9 mouse cellular contexts compared by ENCODE assay signal in genomic region chr12:113073420-113074328, GRCm38 (mm10). TPM values are rescaled to one million over a fixed set of nuclear protein-coding genes. Genes with fewer than 3 reads are reported as not detected.
DNase-seq lines count a peak whose midpoint lies in the region; ATAC-seq lines count a peak whose summit lies in the region.
"Had no signal": no experiment of that assay in that cellular context is flagged by ENCODE, and none has a peak within 500 bp of the region (broad histone marks: within the 10 kb centered on the region; RNA-seq: fewer than 3 reads in every experiment).

No protein-coding gene starts in this region.

- 15% methylated on average over 15 of the region's 15 CpGs for WGBS in large intestine, adult 2 months
- 13% methylated on average over 15 of the region's 15 CpGs for WGBS in midbrain, embryonic 16.5 days

- peak overlapping the region; percentile 91 for H3K4me2 ChIP-seq in midbrain, embryonic 16.5 days (ENCODE audit: low read length)

- H3K9me3 ChIP-seq in midbrain, embryonic 16.5 days (replicated peaks; ENCODE audit: control insufficient read depth, low read length, poor library complexity, severe bottlenecking), result no peaks in the 10 kb centered on the region

- peaks cover 18% of the 10 kb centered on the region for H3K4me1 ChIP-seq in midbrain, embryonic 16.5 days (ENCODE audit: control insufficient read depth, insufficient read depth, low read length)

- peaks cover 24% of the 10 kb centered on the region for H3K36me3 ChIP-seq in midbrain, embryonic 16.5 days (ENCODE audit: control insufficient read depth, insufficient read depth, low read length)

- H3K4me3 ChIP-seq in midbrain, embryonic 16.5 days (ENCODE audit: low read depth, low read length), result peak overlapping the region; percentile 47

- DNase-seq in heart, adult 11 months, result peak; percentile 89
- DNase-seq in heart, adult 9 months (ENCODE audit: low spot score in 2 of 2), result no peak
- peak; percentile 58 for DNase-seq in cerebellum, adult 11 months
- peak; percentile 11 for DNase-seq in large intestine, adult 2 months (ENCODE audit: low read depth, low spot score)
- peak; percentile 51 for DNase-seq in thymus, postnatal 25 days

- H3K27ac ChIP-seq in midbrain, embryonic 16.5 days (ENCODE audit: low read length), result peak overlapping the region; percentile 95

- ATAC-seq in CD4-positive, CD25-positive, alpha-beta regulatory T cell, adult 4 months, result peak; percentile 29
- peak; percentile 13 for ATAC-seq in granulocyte monocyte progenitor cell, adult 5-6 weeks (replicated peaks; ENCODE audit: poor library complexity, severe bottlenecking)
- peak; percentile 44 for ATAC-seq in midbrain, embryonic 16.5 days

- H3K27me3 ChIP-seq in midbrain, embryonic 16.5 days (ENCODE audit: control insufficient read depth, insufficient read depth, low read depth, low read length), result no peaks in the 10 kb centered on the region
- H3K27me3 ChIP-seq: Patski had no signal

- H3K9ac ChIP-seq in midbrain, embryonic 16.5 days (ENCODE audit: low read depth, low read length), result peak overlapping the region; percentile 79

RNA-seq across cellular contexts. Expression of gene Tex22, which starts 0.6 kb away (rescaled TPM):
- not detected for polyA plus RNA-seq in CD4-positive, CD25-positive, alpha-beta regulatory T cell, adult 4 months (2017; shearing (Covaris generic))
- total RNA-seq in granulocyte monocyte progenitor cell, adult 5-6 weeks (2014; fragmentation: Nextera tagmentation), result not detected in 2 replicates
- not detected in 2 replicates for total RNA-seq in granulocyte monocyte progenitor cell, adult 5-6 weeks (2017)
- polyA plus RNA-seq in large intestine, adult 2 months (2012; rRNA removed), result 0.14 and 0.29 TPM in 2 replicates
- not detected in 2 replicates for polyA plus RNA-seq in midbrain, embryonic 16.5 days (2015; fragmentation: Nextera tagmentation; extraction: Ambion mirVana)
- polyA plus RNA-seq: Patski had no signal

RNA-seq across cellular contexts. Expression of gene Mta1, which starts 24.4 kb away (rescaled TPM):
- 10 to 100 TPM in 1 of 2 experiments, 1 to 10 TPM in 1; 9.6 to 15.1 TPM for polyA plus RNA-seq in CD4-positive, CD25-positive, alpha-beta regulatory T cell, adult 4 months (2017; shearing (Covaris generic))
- total RNA-seq in granulocyte monocyte progenitor cell, adult 5-6 weeks (2014; fragmentation: Nextera tagmentation), result 73.6 and 85.1 TPM in 2 replicates
- total RNA-seq in granulocyte monocyte progenitor cell, adult 5-6 weeks (2017), result 21.0 and 27.6 TPM in 2 replicates
- polyA plus RNA-seq in large intestine, adult 2 months (2012; rRNA removed), result 26.5 and 35.5 TPM in 2 replicates
- polyA plus RNA-seq in midbrain, embryonic 16.5 days (2015; fragmentation: Nextera tagmentation; extraction: Ambion mirVana), result 14.4 and 15.9 TPM in 2 replicates

RNA-seq across cellular contexts. Expression of gene Pacs2, which starts 59.4 kb away (rescaled TPM):
- 1 to 10 TPM; 5.8 to 7.3 TPM for polyA plus RNA-seq in CD4-positive, CD25-positive, alpha-beta regulatory T cell, adult 4 months (2017; shearing (Covaris generic))
- 23.7 and 28.5 TPM in 2 replicates for total RNA-seq in granulocyte monocyte progenitor cell, adult 5-6 weeks (2014; fragmentation: Nextera tagmentation)
- 6.9 and 8.8 TPM in 2 replicates for total RNA-seq in granulocyte monocyte progenitor cell, adult 5-6 weeks (2017)
- polyA plus RNA-seq in large intestine, adult 2 months (2012; rRNA removed), result 19.3 and 26.8 TPM in 2 replicates
- polyA plus RNA-seq in midbrain, embryonic 16.5 days (2015; fragmentation: Nextera tagmentation; extraction: Ambion mirVana), result 27.6 and 32.3 TPM in 2 replicates

Comparison
In these comparisons a context has a peak if more than half of its experiments do, and no peak if none do; other contexts are left out.
1. DNase-seq: peak in heart, adult 11 months (single experiment), cerebellum, adult 11 months (single experiment), large intestine, adult 2 months (single experiment) and thymus, postnatal 25 days (single experiment); none in heart, adult 9 months (0 of 2).
2. Peak in every context shown above with its lines, with median percentiles within 50 percentile points of each other: ATAC-seq.